Mouse (Mus musculus) myocyte (in vitro differentiated cells): ENCODE measurements around the gene Ltc4s. TPM values are rescaled to one million over a fixed set of nuclear protein-coding genes. Genes with fewer than 3 reads are reported as not detected.

Experiments used
- H3K27me3 ChIP-seq: one replicate; pipeline ENCODE4 v1.6.1; 2011; ENCODE audit not compliant: control insufficient read depth, insufficient read depth, insufficient read length
- H3K36me3 ChIP-seq: one replicate; pipeline ENCODE4 v1.6.1; 2011; ENCODE audit not compliant: control insufficient read depth, insufficient read depth
- H3K4me2 ChIP-seq: one replicate; pipeline ENCODE4 v1.6.1; 2011; ENCODE audit warnings: low read depth, control low read depth
- H3K4me3 ChIP-seq: one replicate; pipeline ENCODE4 v1.5.1; 2011; ENCODE audit warnings: mild to moderate bottlenecking, control low read depth, moderate library complexity
- H3K79me2 ChIP-seq: one replicate; pipeline ENCODE4 v1.6.1; 2011; ENCODE audit not compliant: control insufficient read depth, insufficient read depth
- H3ac ChIP-seq: one replicate; pipeline ENCODE4 v1.6.1; 2011; ENCODE audit not compliant: control insufficient read depth, insufficient read length
- CEBPB ChIP-seq: IDR thresholded peaks from 2 replicates; pipeline ENCODE4 v1.6.1; 2011; ENCODE audit warnings: mild to moderate bottlenecking, moderate library complexity; ENCODE audit not compliant: poor library complexity, insufficient read depth, severe bottlenecking
- E2F4 ChIP-seq: IDR thresholded peaks from one replicate; pipeline ENCODE4 v1.6.1; 2011; ENCODE audit warnings: mild to moderate bottlenecking, control low read depth, moderate library complexity; ENCODE audit not compliant: insufficient read depth
- MAX ChIP-seq: IDR thresholded peaks from one replicate; pipeline ENCODE4 v1.6.1; 2011; ENCODE audit warnings: low read depth, mild to moderate bottlenecking, control low read depth
- MYOD1 ChIP-seq, 3 experiments: IDR thresholded peaks; one replicate each; pipeline ENCODE4 v1.6.1; 2011; ENCODE audit warnings: control low read depth in 2 of 3, low read depth in 2 of 3, mild to moderate bottlenecking in 2 of 3, moderate library complexity in 1 of 3; ENCODE audit not compliant: insufficient read length in 2 of 3, control insufficient read depth in 1 of 3
- MYOG ChIP-seq, 3 experiments: IDR thresholded peaks; one replicate each; pipeline ENCODE4 v1.6.1; 2011; ENCODE audit warnings: control low read depth in 2 of 3, low read depth in 2 of 3, mild to moderate bottlenecking in 2 of 3; ENCODE audit not compliant: insufficient read length in 2 of 3, control insufficient read depth in 1 of 3, insufficient read depth in 1 of 3
- POLR2A ChIP-seq: IDR thresholded peaks from one replicate; pipeline ENCODE4 v1.6.1; 2011; ENCODE audit warnings: low read depth, mild to moderate bottlenecking, control low read depth, moderate library complexity; ENCODE audit not compliant: insufficient read length
- POLR2AphosphoS2 ChIP-seq: IDR thresholded peaks from one replicate; pipeline ENCODE4 v1.6.1; 2011; ENCODE audit warnings: low read depth, control low read depth; ENCODE audit not compliant: insufficient read length
- REST ChIP-seq: IDR thresholded peaks from one replicate; pipeline ENCODE4 v1.6.1; 2011; ENCODE audit warnings: mild to moderate bottlenecking, control low read depth, moderate library complexity; ENCODE audit not compliant: insufficient read depth, insufficient read length
- SRF ChIP-seq: IDR thresholded peaks from one replicate; pipeline ENCODE4 v1.6.1; 2011; ENCODE audit warnings: low read depth; ENCODE audit not compliant: control insufficient read depth, insufficient read length
- TCF12 ChIP-seq: IDR thresholded peaks from one replicate; pipeline ENCODE4 v1.6.1; 2011; ENCODE audit warnings: mild to moderate bottlenecking, control low read depth; ENCODE audit not compliant: poor library complexity, insufficient read depth, severe bottlenecking
- TCF3 ChIP-seq: IDR thresholded peaks from one replicate; pipeline ENCODE4 v1.6.1; 2011; ENCODE audit warnings: low read depth, control low read depth; ENCODE audit not compliant: insufficient read length
- USF1 ChIP-seq: IDR thresholded peaks from one replicate; pipeline ENCODE4 v1.6.1; 2011; ENCODE audit warnings: low read depth, mild to moderate bottlenecking, control low read depth, moderate library complexity
- polyA plus RNA-seq: library from polyadenylated mRNA; unstranded; fragments of >200 nt; fragmentation: generic; extraction: Trizol; gene quantifications from one replicate; pipeline ENCODE4 v1.2.1, GENCODE M21; 2012; ENCODE audit warnings: missing spikeins

Ltc4s gene
- polyA plus RNA-seq, 1 experiment, result 1.8 TPM

GRCm38 (mm10) chr11:50230481-50231304, 7.7 kb downstream of the Ltc4s start:
- TF ChIP-seq POLR2A (no peak), USF1 (no peak), MYOD1 (IDR thresholded peaks at IDR 0.05; ENCODE audit: control insufficient read depth in 1 of 3, insufficient read length in 2 of 3, low read depth in 2 of 3) (no peak), CEBPB (no peak), SRF (no peak), TCF12 (no peak), MAX (no peak), TCF3 (no peak), MYOG (IDR thresholded peaks at IDR 0.05; ENCODE audit: control insufficient read depth in 1 of 3, insufficient read depth in 1 of 3, insufficient read length in 2 of 3, low read depth in 2 of 3) (no peak), REST (no peak)
- no peak overlapping the region for H3ac ChIP-seq
- no peak overlapping the region for H3K4me3 ChIP-seq
- no peaks in the 10 kb centered on the region for H3K27me3 ChIP-seq
- H3K36me3 ChIP-seq, result peaks cover 21% of the 10 kb centered on the region
- peaks cover 21% of the 10 kb centered on the region for H3K79me2 ChIP-seq
- no peak overlapping the region for H3K4me2 ChIP-seq

- no peak for TF ChIP-seq CEBPB
- TF ChIP-seq MYOG (IDR thresholded peaks at IDR 0.05; ENCODE audit: control insufficient read depth in 1 of 3, insufficient read depth in 1 of 3, insufficient read length in 2 of 3, low read depth in 2 of 3), result no peak
- no peak for TF ChIP-seq E2F4
- TF ChIP-seq USF1, result no peak
- no peak for TF ChIP-seq POLR2A
- no peak for TF ChIP-seq MAX
- TF ChIP-seq TCF12, result no peak
- no peak overlapping the region for H3K4me3 ChIP-seq
- H3K4me2 ChIP-seq, result peak overlapping the region; percentile 5
- H3ac ChIP-seq, result no peak overlapping the region
- no peaks in the 10 kb centered on the region for H3K27me3 ChIP-seq
- peaks cover 17% of the 10 kb centered on the region for H3K36me3 ChIP-seq
- H3K79me2 ChIP-seq, result peaks cover 23% of the 10 kb centered on the region
These were observed 9.0 kb downstream of the Ltc4s start for GRCm38 (mm10) chr11:50229252-50229910.

- no peak overlapping the region for H3K4me3 ChIP-seq
- H3K27me3 ChIP-seq, result no peaks in the 10 kb centered on the region
- TF ChIP-seq TCF3 (no peak), TCF12 (no peak), SRF (no peak), POLR2AphosphoS2 (peak; percentile 43), USF1 (no peak), MYOG (IDR thresholded peaks at IDR 0.05; ENCODE audit: control insufficient read depth in 1 of 3, insufficient read depth in 1 of 3, insufficient read length in 2 of 3, low read depth in 2 of 3) (no peak), MYOD1 (IDR thresholded peaks at IDR 0.05; ENCODE audit: control insufficient read depth in 1 of 3, insufficient read length in 2 of 3, low read depth in 2 of 3) (no peak), POLR2A (no peak)
- H3K4me2 ChIP-seq, result peak overlapping the region; percentile 5
- H3K36me3 ChIP-seq, result peaks cover 14% of the 10 kb centered on the region
- H3ac ChIP-seq, result no peak overlapping the region
- peaks cover 23% of the 10 kb centered on the region for H3K79me2 ChIP-seq
These were observed 9.6 kb downstream of the Ltc4s start for GRCm38 (mm10) chr11:50228772-50229171.

DNA sequence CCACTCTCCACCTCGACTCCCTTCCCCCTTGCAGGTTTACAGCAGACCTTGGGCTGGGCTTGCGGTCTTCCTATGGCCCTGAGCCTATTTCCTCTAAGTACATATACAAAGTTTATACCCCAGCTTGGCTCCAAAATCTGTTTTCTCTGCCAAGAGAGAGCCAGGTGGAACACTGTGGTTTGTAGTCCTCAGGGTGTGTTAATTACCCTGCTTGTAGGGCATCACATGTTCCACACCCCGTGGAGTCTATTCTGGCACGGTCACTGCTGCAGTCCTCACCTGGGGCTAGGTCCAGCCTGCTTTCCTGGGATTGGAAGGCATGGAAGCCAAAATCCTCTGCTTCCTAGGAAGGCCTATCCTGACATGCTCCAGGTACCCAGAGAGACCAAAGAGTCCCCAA, 10.7 kb downstream of the Ltc4s start:
- Histone ChIP-seq H3K36me3 (peaks cover 10% of the 10 kb centered on the region), H3ac (no peak overlapping the region), H3K27me3 (no peaks in the 10 kb centered on the region), H3K4me2 (peak overlapping the region; percentile 93), H3K79me2 (peaks cover 23% of the 10 kb centered on the region), H3K4me3 (peak overlapping the region; percentile 72)
- TF ChIP-seq USF1 (no peak), REST (no peak), E2F4 (no peak), MYOG (IDR thresholded peaks at IDR 0.05; ENCODE audit: control insufficient read depth in 1 of 3, insufficient read depth in 1 of 3, insufficient read length in 2 of 3, low read depth in 2 of 3) (no peak), CEBPB (no peak), SRF (no peak), POLR2AphosphoS2 (no peak), MAX (no peak), POLR2A (no peak), MYOD1 (IDR thresholded peaks at IDR 0.05; ENCODE audit: control insufficient read depth in 1 of 3, insufficient read length in 2 of 3, low read depth in 2 of 3) (no peak)

GRCm38 (mm10) chr11:50227226-50227625, 11.2 kb downstream of the Ltc4s start:
- Histone ChIP-seq H3K79me2 (peaks cover 23% of the 10 kb centered on the region), H3K36me3 (peaks cover 8% of the 10 kb centered on the region), H3ac (no peak overlapping the region), H3K4me3 (peak overlapping the region; percentile 72), H3K4me2 (peak overlapping the region; percentile 93), H3K27me3 (no peaks in the 10 kb centered on the region)
- TF ChIP-seq REST (no peak), POLR2A (no peak), MYOD1 (IDR thresholded peaks at IDR 0.05; ENCODE audit: control insufficient read depth in 1 of 3, insufficient read length in 2 of 3, low read depth in 2 of 3) (no peak), POLR2AphosphoS2 (no peak), E2F4 (no peak), CEBPB (no peak), MAX (no peak), SRF (no peak), USF1 (no peak), MYOG (IDR thresholded peaks at IDR 0.05; ENCODE audit: control insufficient read depth in 1 of 3, insufficient read depth in 1 of 3, insufficient read length in 2 of 3, low read depth in 2 of 3) (no peak), TCF12 (no peak), TCF3 (no peak)
